Mouse (Mus musculus) embryo, embryonic 11 days (tissue): ENCODE measurements around the gene Iqsec3.

Experiments used
- DNase-seq: peaks from one replicate; pipeline ENCODE4 v3.0.0-alpha.2; 2015

The Iqsec3 gene

GRCm38 (mm10) chr6:121453776-121454175, 19.7 kb downstream of the Iqsec3 start:
- DNase-seq, result no peak

GRCm38 (mm10) chr6:121451703-121452102, 21.8 kb downstream of the Iqsec3 start:
- DNase-seq, result no peak

GRCm38 (mm10) chr6:121440696-121441220, 32.7 kb downstream of the Iqsec3 start:
- no peak for DNase-seq

- no peak for DNase-seq
Observed at GRCm38 (mm10) chr6:121424830-121425229, 48.6 kb downstream of the Iqsec3 start.

- DNase-seq, result no peak
Observed at GRCm38 (mm10) chr6:121424403-121424802, 49.1 kb downstream of the Iqsec3 start.

GRCm38 (mm10) chr6:121412558-121413297, 60.8 kb downstream of the Iqsec3 start:
- peak; percentile 47 for DNase-seq

- DNase-seq, result peak; percentile 25
Observed at GRCm38 (mm10) chr6:121407571-121408011, 65.9 kb downstream of the Iqsec3 start.

GRCm38 (mm10) chr6:121405311-121405710, 68.2 kb downstream of the Iqsec3 start:
- no peak for DNase-seq

GRCm38 (mm10) chr6:121402661-121403244, 70.7 kb downstream of the Iqsec3 start:
- DNase-seq, result no peak

GRCm38 (mm10) chr6:121401826-121402660, 71.4 kb downstream of the Iqsec3 start:
- no peak for DNase-seq

GRCm38 (mm10) chr6:121401140-121401539, 72.3 kb downstream of the Iqsec3 start:
- DNase-seq, result no peak

GRCm38 (mm10) chr6:121392610-121393252, 80.7 kb downstream of the Iqsec3 start:
- no peak for DNase-seq

GRCm38 (mm10) chr6:121385397-121385796, 88.1 kb downstream of the Iqsec3 start:
- DNase-seq, result no peak

- DNase-seq, result no peak
Observed at GRCm38 (mm10) chr6:121382071-121382470, 91.4 kb downstream of the Iqsec3 start.

GRCm38 (mm10) chr6:121380576-121380975, 92.9 kb downstream of the Iqsec3 start:
- DNase-seq, result no peak

- no peak for DNase-seq
Observed at GRCm38 (mm10) chr6:121378256-121378655, 95.2 kb downstream of the Iqsec3 start.

- DNase-seq, result no peak
Observed at GRCm38 (mm10) chr6:121376159-121376558, 97.3 kb downstream of the Iqsec3 start.

GRCm38 (mm10) chr6:121371197-121371980, 102.1 kb downstream of the Iqsec3 start:
- no peak for DNase-seq

GRCm38 (mm10) chr6:121367099-121367498, 106.4 kb downstream of the Iqsec3 start:
- no peak for DNase-seq

- peak; percentile 56 for DNase-seq
Observed at GRCm38 (mm10) chr6:121366537-121366936, 106.9 kb downstream of the Iqsec3 start.

- DNase-seq, result no peak
Observed at GRCm38 (mm10) chr6:121363956-121364355, 109.5 kb downstream of the Iqsec3 start.

GRCm38 (mm10) chr6:121363061-121363460, 110.4 kb downstream of the Iqsec3 start:
- DNase-seq, result no peak
